Mouse (Mus musculus): ENCODE data around the gene Nit2. TPM values are rescaled to one million over a fixed set of nuclear protein-coding genes. Genes with fewer than 3 reads are reported as not detected.

The Nit2 gene
- polyA plus RNA-seq, 1 experiment, result 22.4 TPM

GRCm38 (mm10) chr16:57127825-57128224 is 39.3 kb downstream of the Nit2 start:
- no peak overlapping the region for H3K4me2 ChIP-seq (ENCODE audit: low read depth)
- H3K36me3 ChIP-seq (ENCODE audit: control insufficient read depth, insufficient read depth), result peaks cover 6% of the 10 kb centered on the region
- no peak overlapping the region for H3K4me3 ChIP-seq
- peaks cover 100% of the 10 kb centered on the region for H3K79me2 ChIP-seq (ENCODE audit: control insufficient read depth, insufficient read depth)
- H3K27me3 ChIP-seq (ENCODE audit: control insufficient read depth, insufficient read depth, insufficient read length), result no peaks in the 10 kb centered on the region
- no peak for TF ChIP-seq E2F4 (IDR thresholded peaks at IDR 0.05; ENCODE audit: insufficient read depth)
- no peak for TF ChIP-seq TCF3 (IDR thresholded peaks at IDR 0.05; ENCODE audit: insufficient read length, low read depth)
- no peak for TF ChIP-seq POLR2AphosphoS2 (IDR thresholded peaks at IDR 0.05; ENCODE audit: insufficient read length, low read depth)
- TF ChIP-seq CEBPB (IDR thresholded peaks at IDR 0.05; ENCODE audit: insufficient read depth, poor library complexity, severe bottlenecking), result no peak
- no peak for TF ChIP-seq MAX (IDR thresholded peaks at IDR 0.05; ENCODE audit: low read depth)
- TF ChIP-seq MYOG (IDR thresholded peaks at IDR 0.05; ENCODE audit: control insufficient read depth in 1 of 3, insufficient read depth in 1 of 3, insufficient read length in 2 of 3, low read depth in 2 of 3), result no peak
- TF ChIP-seq TCF12 (IDR thresholded peaks at IDR 0.05; ENCODE audit: insufficient read depth, poor library complexity, severe bottlenecking), result no peak
- TF ChIP-seq USF1 (IDR thresholded peaks at IDR 0.05; ENCODE audit: low read depth), result no peak
- no peak for TF ChIP-seq REST (IDR thresholded peaks at IDR 0.05; ENCODE audit: insufficient read depth, insufficient read length)
- no peak for TF ChIP-seq SRF (IDR thresholded peaks at IDR 0.05; ENCODE audit: control insufficient read depth, insufficient read length, low read depth)
- TF ChIP-seq POLR2A (IDR thresholded peaks at IDR 0.05; ENCODE audit: insufficient read length, low read depth), result no peak
- no peak for TF ChIP-seq MYOD1 (IDR thresholded peaks at IDR 0.05; ENCODE audit: control insufficient read depth in 1 of 3, insufficient read length in 2 of 3, low read depth in 2 of 3)
- no peak overlapping the region for H3ac ChIP-seq (ENCODE audit: control insufficient read depth, insufficient read length)

- Histone ChIP-seq H3K4me2 (ENCODE audit: low read depth) (no peak overlapping the region), H3K4me3 (no peak overlapping the region), H3K79me2 (ENCODE audit: control insufficient read depth, insufficient read depth) (peaks cover 96% of the 10 kb centered on the region), H3K36me3 (ENCODE audit: control insufficient read depth, insufficient read depth) (peaks cover 6% of the 10 kb centered on the region), H3ac (ENCODE audit: control insufficient read depth, insufficient read length) (no peak overlapping the region), H3K27me3 (ENCODE audit: control insufficient read depth, insufficient read depth, insufficient read length) (no peaks in the 10 kb centered on the region)
- TF ChIP-seq POLR2AphosphoS2 (IDR thresholded peaks at IDR 0.05; ENCODE audit: insufficient read length, low read depth) (no peak), REST (IDR thresholded peaks at IDR 0.05; ENCODE audit: insufficient read depth, insufficient read length) (no peak), POLR2A (IDR thresholded peaks at IDR 0.05; ENCODE audit: insufficient read length, low read depth) (no peak), E2F4 (IDR thresholded peaks at IDR 0.05; ENCODE audit: insufficient read depth) (no peak), TCF12 (IDR thresholded peaks at IDR 0.05; ENCODE audit: insufficient read depth, poor library complexity, severe bottlenecking) (no peak), MYOG (IDR thresholded peaks at IDR 0.05; ENCODE audit: control insufficient read depth in 1 of 3, insufficient read depth in 1 of 3, insufficient read length in 2 of 3, low read depth in 2 of 3) (no peak), TCF3 (IDR thresholded peaks at IDR 0.05; ENCODE audit: insufficient read length, low read depth) (no peak), MAX (IDR thresholded peaks at IDR 0.05; ENCODE audit: low read depth) (no peak), USF1 (IDR thresholded peaks at IDR 0.05; ENCODE audit: low read depth) (no peak), CEBPB (IDR thresholded peaks at IDR 0.05; ENCODE audit: insufficient read depth, poor library complexity, severe bottlenecking) (no peak), SRF (IDR thresholded peaks at IDR 0.05; ENCODE audit: control insufficient read depth, insufficient read length, low read depth) (no peak), MYOD1 (IDR thresholded peaks at IDR 0.05; ENCODE audit: control insufficient read depth in 1 of 3, insufficient read length in 2 of 3, low read depth in 2 of 3) (no peak)
Observed at GRCm38 (mm10) chr16:57126268-57126667, 40.9 kb downstream of the Nit2 start.

- Histone ChIP-seq H3K4me3 (peak overlapping the region; percentile 79), H3K4me2 (ENCODE audit: low read depth) (peak overlapping the region; percentile 95), H3ac (ENCODE audit: control insufficient read depth, insufficient read length) (peak overlapping the region; percentile 75), H3K79me2 (ENCODE audit: control insufficient read depth, insufficient read depth) (peaks cover 62% of the 10 kb centered on the region), H3K36me3 (ENCODE audit: control insufficient read depth, insufficient read depth) (no peaks in the 10 kb centered on the region), H3K27me3 (ENCODE audit: control insufficient read depth, insufficient read depth, insufficient read length) (peaks cover 3% of the 10 kb centered on the region)
- no peak for TF ChIP-seq TCF3 (IDR thresholded peaks at IDR 0.05; ENCODE audit: insufficient read length, low read depth)
- TF ChIP-seq POLR2A (IDR thresholded peaks at IDR 0.05; ENCODE audit: insufficient read length, low read depth), result no peak
- no peak for TF ChIP-seq REST (IDR thresholded peaks at IDR 0.05; ENCODE audit: insufficient read depth, insufficient read length)
- no peak for TF ChIP-seq SRF (IDR thresholded peaks at IDR 0.05; ENCODE audit: control insufficient read depth, insufficient read length, low read depth)
- no peak for TF ChIP-seq MAX (IDR thresholded peaks at IDR 0.05; ENCODE audit: low read depth)
- TF ChIP-seq MYOD1 (IDR thresholded peaks at IDR 0.05; ENCODE audit: control insufficient read depth in 1 of 3, insufficient read length in 2 of 3, low read depth in 2 of 3), result no peak
- TF ChIP-seq CEBPB (IDR thresholded peaks at IDR 0.05; ENCODE audit: insufficient read depth, poor library complexity, severe bottlenecking), result no peak
- TF ChIP-seq MYOG (IDR thresholded peaks at IDR 0.05; ENCODE audit: control insufficient read depth in 1 of 3, insufficient read depth in 1 of 3, insufficient read length in 2 of 3, low read depth in 2 of 3), result no peak
- TF ChIP-seq E2F4 (IDR thresholded peaks at IDR 0.05; ENCODE audit: insufficient read depth), result no peak
- no peak for TF ChIP-seq POLR2AphosphoS2 (IDR thresholded peaks at IDR 0.05; ENCODE audit: insufficient read length, low read depth)
- TF ChIP-seq TCF12 (IDR thresholded peaks at IDR 0.05; ENCODE audit: insufficient read depth, poor library complexity, severe bottlenecking), result no peak
- no peak for TF ChIP-seq USF1 (IDR thresholded peaks at IDR 0.05; ENCODE audit: low read depth)
Observed at GRCm38 (mm10) chr16:57122682-57123445, 44.3 kb downstream of the Nit2 start.

GRCm38 (mm10) chr16:57121816-57122415 is 45.2 kb downstream of the Nit2 start:
- H3K4me3 ChIP-seq, result peak overlapping the region; percentile 79
- no peaks in the 10 kb centered on the region for H3K36me3 ChIP-seq (ENCODE audit: control insufficient read depth, insufficient read depth)
- no peak for TF ChIP-seq MYOD1 (IDR thresholded peaks at IDR 0.05; ENCODE audit: control insufficient read depth in 1 of 3, insufficient read length in 2 of 3, low read depth in 2 of 3)
- TF ChIP-seq POLR2A (IDR thresholded peaks at IDR 0.05; ENCODE audit: insufficient read length, low read depth), result no peak
- TF ChIP-seq E2F4 (IDR thresholded peaks at IDR 0.05; ENCODE audit: insufficient read depth), result no peak
- TF ChIP-seq REST (IDR thresholded peaks at IDR 0.05; ENCODE audit: insufficient read depth, insufficient read length), result no peak
- TF ChIP-seq POLR2AphosphoS2 (IDR thresholded peaks at IDR 0.05; ENCODE audit: insufficient read length, low read depth), result no peak
- TF ChIP-seq CEBPB (IDR thresholded peaks at IDR 0.05; ENCODE audit: insufficient read depth, poor library complexity, severe bottlenecking), result no peak
- TF ChIP-seq SRF (IDR thresholded peaks at IDR 0.05; ENCODE audit: control insufficient read depth, insufficient read length, low read depth), result no peak
- TF ChIP-seq TCF3 (IDR thresholded peaks at IDR 0.05; ENCODE audit: insufficient read length, low read depth), result no peak
- no peak for TF ChIP-seq TCF12 (IDR thresholded peaks at IDR 0.05; ENCODE audit: insufficient read depth, poor library complexity, severe bottlenecking)
- TF ChIP-seq USF1 (IDR thresholded peaks at IDR 0.05; ENCODE audit: low read depth), result no peak
- TF ChIP-seq MYOG (IDR thresholded peaks at IDR 0.05; ENCODE audit: control insufficient read depth in 1 of 3, insufficient read depth in 1 of 3, insufficient read length in 2 of 3, low read depth in 2 of 3), result no peak
- TF ChIP-seq MAX (IDR thresholded peaks at IDR 0.05; ENCODE audit: low read depth), result no peak
- H3K4me2 ChIP-seq (ENCODE audit: low read depth), result peak overlapping the region; percentile 95
- H3K79me2 ChIP-seq (ENCODE audit: control insufficient read depth, insufficient read depth), result peaks cover 53% of the 10 kb centered on the region
- H3ac ChIP-seq (ENCODE audit: control insufficient read depth, insufficient read length), result peak overlapping the region; percentile 75
- peaks cover 9% of the 10 kb centered on the region for H3K27me3 ChIP-seq (ENCODE audit: control insufficient read depth, insufficient read depth, insufficient read length)
